Mouse (Mus musculus): ENCODE results near the gene Col4a6. TPM values are rescaled to one million over a fixed set of nuclear protein-coding genes. Genes with fewer than 3 reads are reported as not detected.

Col4a6 gene
- polyA plus RNA-seq (2014; fragmentation: Nextera tagmentation; extraction: Ambion mirVana) = 3.1 and 3.6 TPM in 2 replicates

DNA sequence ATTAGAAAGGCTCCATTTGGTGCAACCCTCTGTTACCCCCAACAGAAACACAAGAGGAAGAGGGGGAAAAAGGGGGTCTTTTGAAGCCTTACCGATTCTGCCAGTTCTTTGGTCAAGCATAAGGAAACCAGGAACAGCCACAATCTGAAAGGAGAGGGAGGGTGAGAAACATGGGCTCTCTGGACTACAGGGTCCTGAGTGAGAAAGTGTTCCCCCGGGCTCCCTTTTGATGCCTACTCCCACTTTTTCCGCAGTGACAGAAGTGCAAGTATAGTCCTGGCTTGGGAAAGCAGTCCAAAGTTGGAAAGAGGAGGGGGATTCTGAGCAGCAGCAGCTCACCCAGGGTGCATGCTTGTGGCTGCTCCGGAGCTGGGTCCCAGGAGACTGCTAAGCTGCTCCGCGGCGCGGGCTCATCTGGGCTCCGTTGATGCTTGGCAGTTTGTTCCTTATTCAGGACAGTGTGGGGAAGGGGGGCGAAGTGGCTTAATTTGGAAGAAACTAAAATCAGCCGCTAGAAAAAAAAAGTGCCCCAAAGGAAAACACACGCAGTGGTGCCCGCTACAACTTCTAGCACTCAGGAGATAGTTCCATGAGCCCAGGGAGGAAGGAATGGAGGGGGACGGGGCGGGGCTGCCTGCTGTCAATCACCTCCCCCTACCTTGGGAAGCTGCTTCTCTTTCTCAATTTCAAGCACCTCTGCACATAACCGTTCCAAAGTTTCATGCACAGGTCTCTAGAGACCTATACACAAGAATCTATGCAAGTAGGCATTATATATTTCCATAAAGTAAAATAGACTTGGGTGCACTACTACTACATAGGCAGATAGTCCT lies at the start of gene Col4a6:
Col4a6 (minus strand) TSS at position 607 of the 833 bp plus-strand sequence.
- WGBS = 8% methylated on average over 16 of the region's 16 CpGs
- no peaks in the 10 kb centered on the region for H3K9me3 ChIP-seq (ENCODE audit: control insufficient read depth, low read length)
- H3K4me2 ChIP-seq (ENCODE audit: low read length) = peak within 1 kb of the TSS; percentile 54
- H3K4me1 ChIP-seq (replicated peaks; ENCODE audit: control insufficient read depth, insufficient read depth, low read length) = no peaks in the 10 kb centered on the region
- DNase-seq (ENCODE audit: low spot score) (peak; percentile 51), ATAC-seq (replicated peaks; ENCODE audit: low FRiP score, low TSS enrichment, low read depth) (no peak)
- peak within 1 kb of the TSS; percentile 49 for H3K4me3 ChIP-seq (ENCODE audit: low read depth, low read length)
- peaks cover 2% of the 10 kb centered on the region for H3K27me3 ChIP-seq (replicated peaks; ENCODE audit: control insufficient read depth, insufficient read depth, low read length)
- no peaks in the 10 kb centered on the region for H3K36me3 ChIP-seq (ENCODE audit: control insufficient read depth, insufficient read depth, low read length)
- H3K9ac ChIP-seq (ENCODE audit: low read length) = 0 out of 2 replicates have a peak within 1 kb of the TSS, but pooled peaks have one; percentile 22
- no peak within 1 kb of the TSS for H3K27ac ChIP-seq (ENCODE audit: low read depth)

DNA sequence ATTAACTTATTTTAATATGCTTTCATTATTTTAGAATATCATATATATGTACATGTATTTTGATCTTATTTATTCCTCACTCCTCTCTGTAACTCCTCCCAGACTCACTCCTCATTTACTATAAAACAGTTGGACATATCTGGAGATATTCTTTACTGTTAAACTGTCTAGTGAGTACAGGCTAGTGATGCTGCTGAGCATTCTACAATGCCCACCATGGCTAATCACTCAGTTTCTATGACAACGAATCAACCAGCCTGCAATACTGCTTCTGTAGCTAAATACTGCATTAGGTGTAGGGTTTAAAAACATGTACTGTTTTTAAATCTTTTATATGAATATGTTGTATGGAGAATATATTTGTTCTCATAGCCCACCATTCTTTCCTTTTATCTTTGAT lies 29.2 kb upstream of the Col4a6 start:
- no peak overlapping the region for H3K9ac ChIP-seq (ENCODE audit: low read length)
- no peak for DNase-seq (ENCODE audit: low spot score)
- ATAC-seq (replicated peaks; ENCODE audit: low FRiP score, low TSS enrichment, low read depth) = no peak
- 0 out of 2 replicates have a peak, but pooled peaks cover 2% of the 10 kb centered on the region for H3K27me3 ChIP-seq (replicated peaks; ENCODE audit: control insufficient read depth, insufficient read depth, low read length)
- no peaks in the 10 kb centered on the region for H3K4me1 ChIP-seq (replicated peaks; ENCODE audit: control insufficient read depth, insufficient read depth, low read length)
- no peaks in the 10 kb centered on the region for H3K9me3 ChIP-seq (ENCODE audit: control insufficient read depth, low read length)
- no peak overlapping the region for H3K27ac ChIP-seq (ENCODE audit: low read depth)
- H3K4me2 ChIP-seq (ENCODE audit: low read length) = no peak overlapping the region
- H3K4me3 ChIP-seq (ENCODE audit: low read depth, low read length) = no peak overlapping the region
- 86% methylated on average over 1 of the region's 1 CpGs for WGBS
- no peaks in the 10 kb centered on the region for H3K36me3 ChIP-seq (ENCODE audit: control insufficient read depth, insufficient read depth, low read length)

DNA sequence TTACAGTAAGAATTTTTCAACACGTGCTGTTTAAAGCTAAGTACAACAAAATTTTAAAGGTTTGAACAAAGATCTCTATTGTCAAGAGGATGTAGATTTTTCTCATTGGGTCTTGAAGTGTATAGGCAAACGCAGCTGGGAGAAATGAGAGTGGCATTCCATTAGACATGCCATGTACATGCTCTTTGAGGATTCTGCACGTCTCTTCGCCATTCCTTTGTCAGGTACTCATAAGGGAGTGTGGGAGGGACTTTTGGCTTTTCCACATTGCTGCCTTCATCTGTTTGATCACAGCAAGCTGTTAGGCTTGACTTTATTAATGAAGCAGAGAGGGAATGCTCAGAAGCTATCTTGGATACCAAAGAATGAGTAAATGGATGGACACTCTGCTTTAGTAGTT lies 20.7 kb upstream of the Col4a6 start:
- Histone ChIP-seq H3K4me3 (ENCODE audit: low read depth, low read length) (no peak overlapping the region), H3K4me2 (ENCODE audit: low read length) (no peak overlapping the region), H3K9ac (ENCODE audit: low read length) (no peak overlapping the region), H3K27ac (ENCODE audit: low read depth) (no peak overlapping the region), H3K4me1 (replicated peaks; ENCODE audit: control insufficient read depth, insufficient read depth, low read length) (no peaks in the 10 kb centered on the region), H3K27me3 (replicated peaks; ENCODE audit: control insufficient read depth, insufficient read depth, low read length) (0 out of 2 replicates have a peak, but pooled peaks cover 2% of the 10 kb centered on the region), H3K9me3 (ENCODE audit: control insufficient read depth, low read length) (no peaks in the 10 kb centered on the region), H3K36me3 (ENCODE audit: control insufficient read depth, insufficient read depth, low read length) (no peaks in the 10 kb centered on the region)
- DNase-seq (ENCODE audit: low spot score) (no peak), ATAC-seq (replicated peaks; ENCODE audit: low FRiP score, low TSS enrichment, low read depth) (no peak)
- 75% methylated on average over 4 of the region's 4 CpGs for WGBS

DNA sequence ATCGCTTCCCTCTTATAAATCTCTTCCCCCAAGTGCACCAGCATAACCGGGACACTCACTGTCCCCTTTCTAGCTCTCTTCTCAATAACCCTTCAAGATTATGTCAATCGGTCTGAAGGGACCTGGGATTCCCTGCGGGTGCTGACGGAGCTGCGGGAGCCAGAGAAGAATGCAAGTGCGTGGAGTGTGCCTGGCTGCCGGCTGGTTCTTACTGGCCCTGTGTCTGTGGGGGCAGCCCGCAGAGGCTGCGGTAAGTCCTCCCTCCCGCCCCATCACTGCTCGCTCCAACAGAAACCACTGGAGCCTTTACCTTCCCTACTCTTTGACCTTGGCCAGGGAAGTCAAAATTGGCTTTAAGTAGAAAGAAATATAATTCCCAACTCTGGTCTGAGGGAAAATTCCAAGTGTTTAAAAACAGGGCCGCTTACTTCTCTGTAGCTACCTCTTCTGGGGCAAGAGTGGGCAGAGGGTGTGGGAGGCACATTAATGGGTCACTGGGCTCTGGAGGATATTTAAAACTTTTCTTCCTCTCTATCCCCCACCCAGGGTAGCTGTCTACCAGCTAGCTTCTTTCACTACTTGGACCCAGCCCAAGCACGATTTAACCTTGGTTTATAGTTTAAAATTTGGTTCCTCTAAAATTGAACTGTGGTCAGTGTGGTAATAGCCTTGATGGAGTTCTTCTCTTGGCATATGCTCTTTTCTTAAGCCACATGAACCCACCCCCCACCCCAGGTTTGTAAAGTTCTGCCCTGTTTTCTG lies 1.9 kb upstream of the Col4a6 start:
- Histone ChIP-seq H3K9ac (ENCODE audit: low read length) (peak overlapping the region; percentile 45), H3K4me2 (ENCODE audit: low read length) (peak overlapping the region; percentile 54)
- 22% methylated on average over 14 of the region's 14 CpGs for WGBS

DNA sequence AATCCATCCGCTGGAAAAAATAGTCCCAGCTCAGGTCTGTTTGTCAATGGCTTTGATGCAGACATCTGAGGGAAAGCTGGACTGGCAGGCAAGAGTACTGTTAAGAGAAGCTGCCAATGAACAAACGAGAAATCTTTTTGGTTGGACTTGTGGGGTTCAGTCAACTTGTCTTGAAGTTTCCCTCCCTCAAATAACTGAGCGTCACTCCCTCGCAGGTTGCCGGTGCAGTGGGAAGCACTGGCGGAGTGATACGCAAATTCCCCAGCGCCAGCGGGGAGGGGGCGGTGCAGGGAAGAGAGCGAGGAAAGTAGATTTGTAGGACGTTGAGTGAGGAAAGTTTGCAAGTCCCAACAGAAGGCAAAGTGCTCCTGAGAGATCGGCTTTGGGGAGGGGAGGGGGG lies 1.2 kb upstream of the Col4a6 start, which contains the start of gene Col4a5:
Col4a5 (plus strand) TSS at position 276 of the 400 bp plus-strand sequence.
- WGBS = 8% methylated on average over 12 of the region's 13 CpGs
- DNase-seq (ENCODE audit: low spot score) = peak; percentile 70
- Histone ChIP-seq H3K4me2 (ENCODE audit: low read length) (peak within 1 kb of the TSS; percentile 54), H3K27ac (ENCODE audit: low read depth) (no peak within 1 kb of the TSS), H3K9ac (ENCODE audit: low read length) (peak within 1 kb of the TSS; percentile 45), H3K4me3 (ENCODE audit: low read depth, low read length) (peak within 1 kb of the TSS; percentile 49), H3K36me3 (ENCODE audit: control insufficient read depth, insufficient read depth, low read length) (no peaks in the 10 kb centered on the region), H3K27me3 (replicated peaks; ENCODE audit: control insufficient read depth, insufficient read depth, low read length) (peaks cover 2% of the 10 kb centered on the region), H3K4me1 (replicated peaks; ENCODE audit: control insufficient read depth, insufficient read depth, low read length) (no peaks in the 10 kb centered on the region), H3K9me3 (ENCODE audit: control insufficient read depth, low read length) (no peaks in the 10 kb centered on the region)
- peak; percentile 87 for ATAC-seq (replicated peaks; ENCODE audit: low FRiP score, low TSS enrichment, low read depth)

More for the DNA sequence above, 1.9 kb upstream of the Col4a6 start:
- no peaks in the 10 kb centered on the region for H3K4me1 ChIP-seq (replicated peaks; ENCODE audit: control insufficient read depth, insufficient read depth, low read length)
- H3K9me3 ChIP-seq (ENCODE audit: control insufficient read depth, low read length) = no peaks in the 10 kb centered on the region
- ATAC-seq (replicated peaks; ENCODE audit: low FRiP score, low TSS enrichment, low read depth) (0 out of 2 replicates have a peak, but pooled peaks have one; percentile 66), DNase-seq (ENCODE audit: low spot score) (peak; percentile 53)
- H3K36me3 ChIP-seq (ENCODE audit: control insufficient read depth, insufficient read depth, low read length) = no peaks in the 10 kb centered on the region
- H3K27me3 ChIP-seq (replicated peaks; ENCODE audit: control insufficient read depth, insufficient read depth, low read length) = peaks cover 2% of the 10 kb centered on the region
- H3K4me3 ChIP-seq (ENCODE audit: low read depth, low read length) = peak overlapping the region; percentile 49
- H3K27ac ChIP-seq (ENCODE audit: low read depth) = no peak overlapping the region

DNA sequence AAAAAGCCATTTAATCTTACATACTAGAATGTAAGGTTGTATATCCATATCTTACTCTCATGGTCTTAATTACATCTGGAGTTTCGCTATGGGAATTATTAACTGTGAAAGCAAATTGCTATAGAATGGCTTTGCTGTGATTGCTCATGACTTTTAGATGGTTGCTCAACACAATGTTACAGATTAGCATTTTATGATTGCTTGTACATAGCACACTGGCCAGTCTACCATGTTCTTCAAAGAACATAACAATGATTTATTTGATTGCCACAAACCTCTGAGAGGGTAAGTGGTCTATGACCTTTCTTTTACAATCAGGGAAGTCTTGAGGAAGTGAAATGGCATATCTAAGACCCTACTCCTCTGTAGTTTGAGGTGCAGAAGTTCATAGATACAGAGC lies 25.9 kb downstream of the Col4a6 start:
- no peak overlapping the region for H3K9ac ChIP-seq (ENCODE audit: low read length)
- no peaks in the 10 kb centered on the region for H3K4me1 ChIP-seq (replicated peaks; ENCODE audit: control insufficient read depth, insufficient read depth, low read length)
- no peak overlapping the region for H3K27ac ChIP-seq (ENCODE audit: low read depth)
- H3K36me3 ChIP-seq (ENCODE audit: control insufficient read depth, insufficient read depth, low read length) = no peaks in the 10 kb centered on the region
- DNase-seq (ENCODE audit: low spot score) (no peak), ATAC-seq (replicated peaks; ENCODE audit: low FRiP score, low TSS enrichment, low read depth) (no peak)
- 78% methylated on average over 1 of the region's 1 CpGs for WGBS
- no peaks in the 10 kb centered on the region for H3K9me3 ChIP-seq (ENCODE audit: control insufficient read depth, low read length)
- H3K27me3 ChIP-seq (replicated peaks; ENCODE audit: control insufficient read depth, insufficient read depth, low read length) = 0 out of 2 replicates have a peak, but pooled peaks cover 3% of the 10 kb centered on the region
- no peak overlapping the region for H3K4me2 ChIP-seq (ENCODE audit: low read length)
- no peak overlapping the region for H3K4me3 ChIP-seq (ENCODE audit: low read depth, low read length)

DNA sequence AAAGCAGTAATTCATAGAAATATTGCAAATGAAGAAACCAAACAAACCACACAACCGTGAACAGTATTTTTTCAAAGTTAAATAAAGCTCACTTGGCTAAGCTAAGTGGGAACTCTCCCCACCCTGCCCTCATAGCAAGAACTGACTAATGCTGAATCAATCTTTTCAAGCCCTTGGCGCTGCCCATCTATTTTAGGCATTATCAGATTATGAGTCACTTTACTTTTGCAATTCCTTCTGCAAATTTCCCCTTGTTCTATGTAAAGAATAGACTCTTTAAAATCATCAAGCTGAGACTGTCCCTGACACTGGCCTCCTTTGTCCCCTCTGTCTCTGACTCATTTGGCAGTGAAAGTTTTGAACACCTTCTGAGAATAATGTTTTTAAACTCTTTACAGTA lies 34.5 kb downstream of the Col4a6 start:
- Histone ChIP-seq H3K36me3 (ENCODE audit: control insufficient read depth, insufficient read depth, low read length) (no peaks in the 10 kb centered on the region), H3K27ac (ENCODE audit: low read depth) (no peak overlapping the region), H3K27me3 (replicated peaks; ENCODE audit: control insufficient read depth, insufficient read depth, low read length) (0 out of 2 replicates have a peak, but pooled peaks cover 4% of the 10 kb centered on the region), H3K9me3 (ENCODE audit: control insufficient read depth, low read length) (no peaks in the 10 kb centered on the region), H3K4me2 (ENCODE audit: low read length) (no peak overlapping the region), H3K4me1 (replicated peaks; ENCODE audit: control insufficient read depth, insufficient read depth, low read length) (no peaks in the 10 kb centered on the region), H3K4me3 (ENCODE audit: low read depth, low read length) (no peak overlapping the region), H3K9ac (ENCODE audit: low read length) (no peak overlapping the region)
- no peak for ATAC-seq (replicated peaks; ENCODE audit: low FRiP score, low TSS enrichment, low read depth)
- WGBS = 55% methylated on average over 2 of the region's 2 CpGs
- DNase-seq (ENCODE audit: low spot score) = no peak

DNA sequence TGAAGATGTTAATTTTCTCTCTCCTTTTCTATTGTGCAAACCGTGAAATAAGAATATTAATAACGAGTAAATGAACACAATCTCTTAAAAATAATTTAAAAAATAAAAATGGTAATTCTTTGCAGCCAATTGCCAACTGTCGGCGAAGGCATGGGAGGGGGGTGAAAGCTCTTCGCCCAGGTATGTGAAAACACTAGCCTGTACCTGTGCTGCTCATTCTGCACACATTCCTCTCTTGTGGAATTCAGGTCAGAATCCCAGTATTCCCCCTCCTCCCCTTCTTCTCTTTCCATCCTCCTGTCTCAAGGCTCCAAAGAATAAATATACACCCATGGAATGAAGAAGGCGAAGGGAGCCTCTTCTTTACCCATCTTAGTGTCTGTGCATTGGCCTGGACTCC lies 37.1 kb downstream of the Col4a6 start:
- DNase-seq (ENCODE audit: low spot score) = no peak
- Histone ChIP-seq H3K4me3 (ENCODE audit: low read depth, low read length) (no peak overlapping the region), H3K9me3 (ENCODE audit: control insufficient read depth, low read length) (no peaks in the 10 kb centered on the region), H3K4me2 (ENCODE audit: low read length) (no peak overlapping the region), H3K9ac (ENCODE audit: low read length) (no peak overlapping the region), H3K4me1 (replicated peaks; ENCODE audit: control insufficient read depth, insufficient read depth, low read length) (no peaks in the 10 kb centered on the region), H3K27me3 (replicated peaks; ENCODE audit: control insufficient read depth, insufficient read depth, low read length) (0 out of 2 replicates have a peak, but pooled peaks cover 4% of the 10 kb centered on the region), H3K36me3 (ENCODE audit: control insufficient read depth, insufficient read depth, low read length) (no peaks in the 10 kb centered on the region), H3K27ac (ENCODE audit: low read depth) (no peak overlapping the region)
- 82% methylated on average over 6 of the region's 6 CpGs for WGBS
- ATAC-seq (replicated peaks; ENCODE audit: low FRiP score, low TSS enrichment, low read depth) = no peak
